Mouse (Mus musculus): ENCODE measurements around the gene Gpr135.
A peak's percentile ranks its signal among the peaks of the same experiment; 100 is the strongest.

The Gpr135 gene

GRCm38 (mm10) chr12:72070327-72071269, at the start of gene Gpr135:
TSS of gene Gpr135 (minus strand) at chr12:72071125.
- DNase-seq (ENCODE audit: low spot score): peak; percentile 78

GRCm38 (mm10) chr12:72115686-72116345, 44.9 kb upstream of the Gpr135 start:
- no peak for DNase-seq (ENCODE audit: low spot score)

- no peak for DNase-seq (ENCODE audit: low spot score)
Observed at GRCm38 (mm10) chr12:72115126-72115525, 44.2 kb upstream of the Gpr135 start.

- peak; percentile 32 for DNase-seq (ENCODE audit: low spot score)
Observed at GRCm38 (mm10) chr12:72104525-72105281, 33.8 kb upstream of the Gpr135 start.

- DNase-seq (ENCODE audit: low spot score): no peak
Observed at GRCm38 (mm10) chr12:72104027-72104426, 33.1 kb upstream of the Gpr135 start.

GRCm38 (mm10) chr12:72102776-72103175, 31.9 kb upstream of the Gpr135 start:
- no peak for DNase-seq (ENCODE audit: low spot score)

- DNase-seq (ENCODE audit: low spot score): no peak
Observed at GRCm38 (mm10) chr12:72096966-72097365, 26.0 kb upstream of the Gpr135 start.

- DNase-seq (ENCODE audit: low spot score): no peak
Observed at GRCm38 (mm10) chr12:72089802-72090201, 18.9 kb upstream of the Gpr135 start.

- DNase-seq (ENCODE audit: low spot score): no peak
Observed at GRCm38 (mm10) chr12:72086166-72086825, 15.4 kb upstream of the Gpr135 start.

- peak; percentile 99 for DNase-seq (ENCODE audit: low spot score)
Observed at GRCm38 (mm10) chr12:72085329-72086165, 14.6 kb upstream of the Gpr135 start, which contains the start of the genes L3hypdh and Jkamp. TSS of gene L3hypdh (minus strand) at chr12:72085439. TSS of gene Jkamp (plus strand) at chr12:72085589.

- DNase-seq (ENCODE audit: low spot score): no peak
Observed at GRCm38 (mm10) chr12:72085024-72085328, 14.1 kb upstream of the Gpr135 start.

- DNase-seq (ENCODE audit: low spot score): peak; percentile 16
Observed at GRCm38 (mm10) chr12:72084261-72085023, 13.5 kb upstream of the Gpr135 start.

GRCm38 (mm10) chr12:72083265-72083664, 12.3 kb upstream of the Gpr135 start:
- no peak for DNase-seq (ENCODE audit: low spot score)

- no peak for DNase-seq (ENCODE audit: low spot score)
Observed at GRCm38 (mm10) chr12:72082370-72082769, 11.4 kb upstream of the Gpr135 start.

- no peak for DNase-seq (ENCODE audit: low spot score)
Observed at GRCm38 (mm10) chr12:72081961-72082360, 11.0 kb upstream of the Gpr135 start.

- DNase-seq (ENCODE audit: low spot score): no peak
Observed at GRCm38 (mm10) chr12:72078248-72078647, 7.3 kb upstream of the Gpr135 start.

- no peak for DNase-seq (ENCODE audit: low spot score)
Observed at GRCm38 (mm10) chr12:72069626-72070326, 1.1 kb downstream of the Gpr135 start.

- no peak for DNase-seq (ENCODE audit: low spot score)
Observed at GRCm38 (mm10) chr12:72057780-72058179, 13.1 kb downstream of the Gpr135 start.

GRCm38 (mm10) chr12:72053851-72054250, 17.1 kb downstream of the Gpr135 start:
- no peak for DNase-seq (ENCODE audit: low spot score)

GRCm38 (mm10) chr12:72053303-72053702, 17.6 kb downstream of the Gpr135 start:
- DNase-seq (ENCODE audit: low spot score): no peak

All from left cerebral cortex, adult 11 months (tissue).